Comparison of ENCODE assay signal across 20 mouse cellular contexts in the genomic region with DNA sequence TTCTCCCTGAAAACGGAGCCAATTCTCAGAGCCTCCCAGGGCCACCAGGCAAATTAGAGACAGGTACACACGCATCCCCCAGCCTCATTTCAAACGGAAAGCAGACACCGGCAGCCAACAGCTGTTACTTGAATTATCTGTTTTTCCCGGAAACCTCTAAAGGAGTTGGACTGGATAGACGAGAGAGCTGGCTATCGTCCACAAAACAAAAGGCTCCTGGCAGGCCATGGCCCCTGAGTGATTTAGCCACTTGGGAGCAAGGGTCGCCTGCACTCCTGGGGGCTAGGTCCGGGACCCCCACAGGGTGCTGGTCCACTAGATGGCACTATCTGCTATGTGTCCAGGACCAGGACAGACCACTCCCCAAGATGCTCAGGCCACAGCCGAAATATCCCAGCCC. TPM values are rescaled to one million over a fixed set of nuclear protein-coding genes. Genes with fewer than 3 reads are reported as not detected.
A peak's percentile ranks its signal among the peaks of the same experiment; 100 is the strongest.
DNase-seq lines count a peak whose midpoint lies in the region; ATAC-seq and TF ChIP-seq lines count a peak whose summit lies in the region.
"Had no signal": no experiment of that assay in that cellular context is flagged by ENCODE, and none has a peak within 500 bp of the region (broad histone marks: within the 10 kb centered on the region; RNA-seq: fewer than 3 reads in every experiment).

No protein-coding gene starts in this region.

- H3K4me2 ChIP-seq in intestine, embryonic 14.5 days (ENCODE audit: low read length) = no peak overlapping the region
- H3K4me2 ChIP-seq in intestine, embryonic 15.5 days (replicated peaks) = no peak overlapping the region
- no peak overlapping the region for H3K4me2 ChIP-seq in embryonic facial prominence, embryonic 14.5 days (ENCODE audit: low read depth, low read length)
- H3K4me2 ChIP-seq: midbrain, embryonic 12.5 days had no signal

- H3K4me1 ChIP-seq in intestine, embryonic 14.5 days (replicated peaks; ENCODE audit: control insufficient read depth, insufficient read depth, low read length) = peaks cover 2% of the 10 kb centered on the region; the same call in 1 of the 2 replicates
- 0 out of 2 replicates have a peak, but pooled peaks cover 3% of the 10 kb centered on the region for H3K4me1 ChIP-seq in intestine, embryonic 15.5 days (replicated peaks)
- H3K4me1 ChIP-seq in ES-Bruce4 (ENCODE audit: control insufficient read depth, insufficient read depth, low read length) = no peaks in the 10 kb centered on the region
- no peaks in the 10 kb centered on the region for H3K4me1 ChIP-seq in embryonic facial prominence, embryonic 14.5 days (ENCODE audit: control insufficient read depth, insufficient read depth, low read length)

- no peaks in the 10 kb centered on the region for H3K27me3 ChIP-seq in intestine, embryonic 14.5 days (replicated peaks; ENCODE audit: control insufficient read depth, insufficient read depth, low read length)
- H3K27me3 ChIP-seq in intestine, embryonic 15.5 days (replicated peaks) = no peaks in the 10 kb centered on the region
- H3K27me3 ChIP-seq in ES-Bruce4 (ENCODE audit: control insufficient read depth, insufficient read depth, low read length, poor library complexity, severe bottlenecking) = no peaks in the 10 kb centered on the region
- H3K27me3 ChIP-seq in embryonic facial prominence, embryonic 14.5 days (replicated peaks; ENCODE audit: control insufficient read depth, insufficient read depth, low read length) = peaks cover 7% of the 10 kb centered on the region; the same call in 1 of the 2 replicates

- peaks cover 68% of the 10 kb centered on the region for H3K36me3 ChIP-seq in intestine, embryonic 14.5 days (ENCODE audit: control insufficient read depth, insufficient read depth, low read length)
- peaks cover 8% of the 10 kb centered on the region; the same call in 1 of the 2 replicates for H3K36me3 ChIP-seq in intestine, embryonic 15.5 days
- H3K36me3 ChIP-seq in ES-Bruce4 (ENCODE audit: control insufficient read depth, insufficient read depth, low read length, poor library complexity, severe bottlenecking) = no peaks in the 10 kb centered on the region
- peaks cover 49% of the 10 kb centered on the region for H3K36me3 ChIP-seq in embryonic facial prominence, embryonic 14.5 days (ENCODE audit: control insufficient read depth, insufficient read depth, low read length)

- no peak for ATAC-seq in intestine, embryonic 14.5 days (replicated peaks; ENCODE audit: low FRiP score, low TSS enrichment, low read depth)
- no peak for ATAC-seq in intestine, embryonic 15.5 days
- ATAC-seq in embryonic facial prominence, embryonic 14.5 days (ENCODE audit: low read depth) = no peak
- ATAC-seq: CD4-positive, CD25-positive, alpha-beta regulatory T cell, adult 4 months; forebrain, embryonic 16.5 days had no signal

- TF ChIP-seq CTCF in ES-Bruce4 (IDR thresholded peaks at IDR 0.05; ENCODE audit: low read depth, low read length) = peak; percentile 29
- peak; percentile 17; the same call in 1 of the 2 replicates for TF ChIP-seq CTCF in brain, embryonic 14.5 days (IDR thresholded peaks at IDR 0.05; ENCODE audit: borderline replicate concordance, extremely low read depth, insufficient read depth, insufficient read length)

- H3K4me3 ChIP-seq in intestine, embryonic 14.5 days (ENCODE audit: low read depth, low read length) = no peak overlapping the region
- H3K4me3 ChIP-seq in intestine, embryonic 15.5 days (replicated peaks) = no peak overlapping the region
- H3K4me3 ChIP-seq in ES-Bruce4 (ENCODE audit: low read depth, low read length) = no peak overlapping the region
- H3K4me3 ChIP-seq in embryonic facial prominence, embryonic 14.5 days (ENCODE audit: low read depth, low read length) = no peak overlapping the region
- H3K4me3 ChIP-seq: midbrain, embryonic 12.5 days had no signal

- no peak for TF ChIP-seq POLR2A in ES-Bruce4 (IDR thresholded peaks at IDR 0.05; ENCODE audit: insufficient read depth, low read length)
- TF ChIP-seq POLR2A in brain, embryonic 14.5 days (IDR thresholded peaks at IDR 0.05; ENCODE audit: borderline replicate concordance, extremely low read depth, insufficient read depth, insufficient read length, poor library complexity, severe bottlenecking) = no peak

- WGBS in intestine, embryonic 14.5 days = 29% methylated on average over 10 of the region's 10 CpGs
- WGBS in intestine, embryonic 15.5 days = 39% methylated on average over 10 of the region's 10 CpGs
- 34% methylated on average over 10 of the region's 10 CpGs for WGBS in embryonic facial prominence, embryonic 14.5 days

- no peak overlapping the region for H3K27ac ChIP-seq in intestine, embryonic 14.5 days (ENCODE audit: low read depth)
- H3K27ac ChIP-seq in intestine, embryonic 15.5 days = no peak overlapping the region
- no peak overlapping the region for H3K27ac ChIP-seq in ES-Bruce4 (ENCODE audit: insufficient read depth, low read length)
- H3K27ac ChIP-seq in embryonic facial prominence, embryonic 14.5 days (replicated peaks; ENCODE audit: low read depth, low read length) = no peak overlapping the region
- H3K27ac ChIP-seq: midbrain, embryonic 12.5 days had no signal

- no peak overlapping the region for H3K9ac ChIP-seq in intestine, embryonic 14.5 days (ENCODE audit: low read length)
- H3K9ac ChIP-seq in intestine, embryonic 15.5 days = no peak overlapping the region
- no peak overlapping the region for H3K9ac ChIP-seq in ES-Bruce4 (ENCODE audit: low read depth, poor library complexity, severe bottlenecking)
- H3K9ac ChIP-seq in embryonic facial prominence, embryonic 14.5 days (ENCODE audit: low read depth, low read length) = no peak overlapping the region
- H3K9ac ChIP-seq: midbrain, embryonic 12.5 days had no signal

- no peak for TF ChIP-seq EP300 in ES-Bruce4 (IDR thresholded peaks at IDR 0.05; ENCODE audit: insufficient read depth, low read depth, low read length)

- no peaks in the 10 kb centered on the region for H3K9me3 ChIP-seq in intestine, embryonic 14.5 days (ENCODE audit: control insufficient read depth, low read length)
- no peaks in the 10 kb centered on the region for H3K9me3 ChIP-seq in intestine, embryonic 15.5 days
- H3K9me3 ChIP-seq in ES-Bruce4 (replicated peaks; ENCODE audit: control insufficient read depth, insufficient read depth, low read length, poor library complexity, severe bottlenecking) = no peaks in the 10 kb centered on the region
- H3K9me3 ChIP-seq in embryonic facial prominence, embryonic 14.5 days (ENCODE audit: control insufficient read depth, low read length) = peaks cover 7% of the 10 kb centered on the region; the same call in 1 of the 2 replicates

- peak; percentile 68 for DNase-seq in intestine, embryonic 14.5 days (ENCODE audit: low spot score)
- DNase-seq in brain, embryonic 14.5 days (ENCODE audit: low read depth) = no peak
- DNase-seq in embryonic facial prominence, embryonic 14.5 days (ENCODE audit: low spot score) = peak; percentile 33
- no peak for DNase-seq in cerebellum, postnatal 36 days
- no peak for DNase-seq in ovary, postnatal 10 days (ENCODE audit: low spot score)
- DNase-seq: cerebellum, postnatal 14 days; heart, postnatal 4 days; kidney, adult 18-20 months; kidney, postnatal 25 days; liver; lung, adult 2 months; lung, postnatal 4 days; thymus, adult 2 months had no signal

RNA-seq across cellular contexts. Expression of a gene that starts 14.3 kb away (rescaled TPM):
- 1.9 TPM in 2 replicates for polyA plus RNA-seq in intestine, embryonic 14.5 days (2014; fragmentation: Nextera tagmentation; extraction: Ambion mirVana)
- polyA plus RNA-seq in intestine, embryonic 15.5 days (2015; fragmentation: Nextera tagmentation; extraction: Ambion mirVana) = 1.1 and 1.4 TPM in 2 replicates
- not detected in 2 replicates for polyA plus RNA-seq in ES-Bruce4 (2011; ENCODE audit: insufficient read depth, insufficient read length, low read depth, missing spikeins)
- 0.85 and 1.5 TPM in 2 replicates for polyA plus RNA-seq in brain, embryonic 14.5 days (2012; rRNA removed)
- polyA plus RNA-seq in embryonic facial prominence, embryonic 14.5 days (2014; fragmentation: Nextera tagmentation; extraction: Ambion mirVana) = 5.0 TPM in 2 replicates
- polyA plus RNA-seq: CD4-positive, CD25-positive, alpha-beta regulatory T cell, adult 4 months; gonadal fat pad, adult 2 months; lung, adult 2 months; small intestine, adult 2 months had no signal

Comparison
In these comparisons a context has a peak if more than half of its experiments do, and no peak if none do; other contexts are left out.
1. DNase-seq: peak in intestine, embryonic 14.5 days (single experiment) and embryonic facial prominence, embryonic 14.5 days (single experiment); none in brain, embryonic 14.5 days (single experiment), cerebellum, postnatal 36 days (0 of 2) and ovary, postnatal 10 days (single experiment).